Mouse (Mus musculus) neural tube, embryonic 11.5 days (tissue): ENCODE data around the gene Zfp423. TPM values are rescaled to one million over a fixed set of nuclear protein-coding genes. Genes with fewer than 3 reads are reported as not detected.
A peak's percentile ranks its signal among the peaks of the same experiment; 100 is the strongest.

Experiments
- ATAC-seq: fragments of 200-750 bp; cut with Nextera tagmentation; 2 replicates; pipeline ENCODE4 v1.8.0; 2017; ENCODE audit warnings: moderate number of reproducible peaks, mild to moderate bottlenecking, moderate TSS enrichment, moderate library complexity; ENCODE audit not compliant: insufficient read depth, low FRiP score, low TSS enrichment
- DNase-seq: peaks from one replicate; pipeline ENCODE4 v3.0.0-alpha.2; 2015; ENCODE audit warnings: low spot score
- H3K27ac ChIP-seq: fragments of 300-500 bp; sonication (generic); 2 replicates; pipeline ENCODE4 v1.5.1; 2014; ENCODE audit warnings: low read depth, mild to moderate bottlenecking, low read length
- H3K27me3 ChIP-seq: fragments of 300-500 bp; sonication (generic); 2 replicates; pipeline ENCODE4 v1.6.1; 2014; ENCODE audit warnings: mild to moderate bottlenecking, low read length, mixed read lengths; ENCODE audit not compliant: control insufficient read depth, insufficient read depth
- H3K36me3 ChIP-seq: fragments of 300-500 bp; sonication (generic); 2 replicates; pipeline ENCODE4 v1.6.1; 2014; ENCODE audit warnings: mild to moderate bottlenecking, low read length, moderate library complexity, mixed read lengths; ENCODE audit not compliant: control insufficient read depth, insufficient read depth
- H3K4me1 ChIP-seq: fragments of 300-500 bp; sonication (generic); 2 replicates; pipeline ENCODE4 v1.6.1; 2014; ENCODE audit warnings: low read length, mixed read lengths; ENCODE audit not compliant: control insufficient read depth, insufficient read depth
- H3K4me2 ChIP-seq: fragments of 300-500 bp; sonication (generic); 2 replicates; pipeline ENCODE4 v1.6.1; 2014; ENCODE audit warnings: low read depth, mild to moderate bottlenecking, moderate library complexity
- H3K4me3 ChIP-seq: fragments of 300-500 bp; sonication (generic); 2 replicates; pipeline ENCODE4 v1.5.1; 2014; ENCODE audit warnings: low read depth, low read length
- H3K9ac ChIP-seq: fragments of 300-500 bp; sonication (generic); 2 replicates; pipeline ENCODE4 v1.6.1; 2014; ENCODE audit warnings: mild to moderate bottlenecking, low read length
- H3K9me3 ChIP-seq: fragments of 300-500 bp; sonication (generic); 2 replicates; pipeline ENCODE4 v1.6.1; 2016; ENCODE audit warnings: low read length; ENCODE audit not compliant: control insufficient read depth
- WGBS: fragments of 180-500 bp; shearing (Covaris S2); extraction: QIAGEN DNeasy Blood & Tissue Kit; methylation state at CpG from one replicate; pipeline ENCODE4 v1.1.7; 2014; 5-methylcytosine and 5-hydroxymethylcytosine counted together
- polyA plus RNA-seq: library from polyadenylated mRNA; unstranded; fragments of >200 nt; fragmentation: Nextera tagmentation; extraction: Ambion mirVana; gene quantifications from 2 replicates; pipeline ENCODE4 v1.2.1, GENCODE M21; 2014

Zfp423 gene
- polyA plus RNA-seq, 1 experiment from 2014 or later, result 40.7 TPM

DNA sequence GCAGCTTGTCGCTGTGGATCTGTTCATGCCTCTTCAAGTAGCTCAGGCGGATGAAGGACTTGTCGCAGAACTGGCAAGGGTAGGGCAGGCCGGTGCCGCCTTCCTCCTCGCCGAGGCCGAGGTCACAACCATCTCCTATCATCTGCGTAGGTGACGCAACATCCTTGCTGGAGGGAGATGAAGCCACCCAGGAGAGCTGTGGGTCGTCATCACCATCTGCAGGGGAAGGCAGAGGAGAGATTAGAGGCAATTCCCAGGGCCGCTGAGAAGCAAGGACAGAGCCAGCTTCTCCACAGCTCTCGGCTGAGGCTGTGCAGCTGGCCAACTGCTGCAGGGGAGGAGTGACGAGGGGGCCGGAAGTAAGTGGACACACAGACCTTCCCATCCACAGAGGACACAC lies 176.2 kb downstream of the Zfp423 start:
- Histone ChIP-seq H3K9ac (no peak overlapping the region), H3K27me3 (no peaks in the 10 kb centered on the region), H3K36me3 (peaks cover 21% of the 10 kb centered on the region), H3K4me2 (no peak overlapping the region), H3K4me3 (no peak overlapping the region), H3K27ac (0 out of 2 replicates have a peak overlapping the region, but pooled peaks have one; percentile 2), H3K4me1 (peaks cover 23% of the 10 kb centered on the region), H3K9me3 (no peaks in the 10 kb centered on the region)
- no peak for DNase-seq
- WGBS, result 80% methylated on average over 15 of the region's 15 CpGs
- no peak for ATAC-seq

DNA sequence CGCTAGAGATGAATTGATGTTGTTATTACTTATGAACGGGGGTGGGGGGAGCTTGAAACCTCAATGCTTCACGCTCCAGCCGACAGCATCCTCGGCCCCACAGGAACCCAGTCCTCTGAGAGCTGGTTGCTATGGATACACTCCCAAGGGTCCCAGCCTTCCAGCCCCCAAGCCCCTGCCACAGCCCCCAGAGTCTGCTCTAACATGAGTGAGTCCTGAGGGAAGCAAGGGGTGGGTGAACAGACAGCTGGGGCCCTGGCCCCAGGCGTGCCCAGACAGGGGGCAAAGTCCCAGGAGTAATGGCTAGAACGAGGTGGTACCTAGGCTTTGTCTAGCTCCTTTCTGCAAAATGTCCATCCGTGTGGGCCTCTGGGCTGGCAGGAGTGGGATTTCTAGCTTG lies 181.8 kb downstream of the Zfp423 start:
- DNase-seq (no peak), ATAC-seq (no peak)
- Histone ChIP-seq H3K9ac (no peak overlapping the region), H3K27me3 (no peaks in the 10 kb centered on the region), H3K27ac (0 out of 2 replicates have a peak overlapping the region, but pooled peaks have one; percentile 14), H3K4me3 (no peak overlapping the region), H3K36me3 (peaks cover 18% of the 10 kb centered on the region), H3K9me3 (no peaks in the 10 kb centered on the region), H3K4me1 (peaks cover 12% of the 10 kb centered on the region), H3K4me2 (no peak overlapping the region)
- 44% methylated on average over 8 of the region's 8 CpGs for WGBS

DNA sequence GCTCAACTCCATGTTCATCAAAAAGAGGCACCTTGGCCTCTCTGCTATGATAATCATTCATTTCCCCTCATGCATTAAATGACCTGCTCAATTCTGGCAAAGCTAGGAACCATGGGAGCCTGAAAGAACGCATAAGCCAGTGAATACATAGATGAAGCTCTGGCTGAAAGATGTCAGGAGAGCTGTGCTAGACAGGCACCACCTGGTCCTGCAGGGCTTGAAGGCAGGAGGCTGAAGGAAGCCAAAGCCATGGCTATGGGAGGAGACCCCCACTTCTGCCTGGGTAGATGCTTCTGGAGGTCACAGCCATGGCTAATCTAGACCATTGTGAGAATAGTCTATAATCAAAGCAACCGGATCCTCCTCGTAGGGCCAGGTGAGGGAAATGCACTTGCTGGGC lies 183.5 kb downstream of the Zfp423 start:
- no peak overlapping the region for H3K9ac ChIP-seq
- WGBS, result 87% methylated on average over 3 of the region's 3 CpGs
- peaks cover 3% of the 10 kb centered on the region; the same call in 1 of the 2 replicates for H3K36me3 ChIP-seq
- ATAC-seq, result no peak
- no peaks in the 10 kb centered on the region for H3K27me3 ChIP-seq
- H3K4me3 ChIP-seq, result no peak overlapping the region
- peaks cover 12% of the 10 kb centered on the region for H3K4me1 ChIP-seq
- H3K9me3 ChIP-seq, result no peaks in the 10 kb centered on the region
- no peak overlapping the region for H3K4me2 ChIP-seq
- no peak overlapping the region for H3K27ac ChIP-seq
- no peak for DNase-seq

DNA sequence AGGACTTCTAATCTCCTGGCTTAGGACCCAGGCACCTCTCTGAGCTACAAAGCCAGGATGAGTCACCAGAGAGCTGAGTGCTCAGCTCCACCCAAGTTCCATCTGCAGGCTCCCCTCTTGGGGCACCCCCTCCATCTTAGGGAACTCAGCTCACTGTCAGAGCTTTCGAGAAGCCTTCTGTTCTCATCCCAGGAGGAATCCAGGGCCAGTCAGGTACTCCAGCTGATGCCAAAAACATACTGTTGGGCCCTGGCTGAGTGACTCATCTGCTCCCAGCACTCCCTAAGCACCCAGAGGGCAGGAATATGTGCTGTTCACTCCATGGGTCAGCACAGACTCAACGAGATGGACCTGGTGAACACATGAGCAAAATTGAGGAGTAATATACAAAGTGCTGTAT lies 184.4 kb downstream of the Zfp423 start:
- Histone ChIP-seq H3K4me1 (peaks cover 12% of the 10 kb centered on the region), H3K9ac (no peak overlapping the region), H3K4me2 (no peak overlapping the region), H3K36me3 (no peaks in the 10 kb centered on the region; the same call in 1 of the 2 replicates), H3K9me3 (no peaks in the 10 kb centered on the region), H3K4me3 (no peak overlapping the region), H3K27ac (no peak overlapping the region), H3K27me3 (no peaks in the 10 kb centered on the region)
- ATAC-seq, result no peak
- WGBS, result 93% methylated on average over 2 of the region's 2 CpGs
- no peak for DNase-seq

DNA sequence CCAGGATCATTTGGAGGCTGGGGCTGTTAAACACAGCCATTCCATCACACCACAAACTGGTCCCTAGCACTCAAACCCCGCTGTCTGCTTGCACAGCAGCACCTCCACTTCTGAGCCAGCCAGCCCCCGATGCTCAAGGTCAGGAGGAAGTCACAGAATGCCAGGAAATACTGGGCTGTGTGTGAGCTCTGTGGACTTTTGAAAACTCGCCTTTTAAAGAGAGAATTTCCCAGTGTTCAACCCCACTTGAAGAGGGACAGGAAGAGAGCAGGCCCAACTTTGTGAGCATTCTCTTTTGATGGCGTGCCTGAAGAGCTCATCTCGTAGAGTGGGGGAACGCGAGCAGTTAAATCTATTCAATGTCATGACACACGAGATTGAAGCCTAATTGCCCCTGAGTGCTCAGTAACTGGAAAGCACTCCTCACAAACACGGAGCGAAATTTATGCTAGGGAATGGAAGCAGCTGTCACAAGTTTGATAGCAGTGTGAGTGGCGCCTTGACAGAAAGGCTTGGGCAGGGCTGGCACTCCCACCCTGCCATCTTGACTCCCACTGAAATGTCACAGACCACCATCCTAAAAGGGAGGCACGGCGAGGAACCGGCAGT lies 186.4 kb downstream of the Zfp423 start:
- no peak overlapping the region for H3K27ac ChIP-seq
- no peak for ATAC-seq
- WGBS, result 85% methylated on average over 14 of the region's 14 CpGs

DNA sequence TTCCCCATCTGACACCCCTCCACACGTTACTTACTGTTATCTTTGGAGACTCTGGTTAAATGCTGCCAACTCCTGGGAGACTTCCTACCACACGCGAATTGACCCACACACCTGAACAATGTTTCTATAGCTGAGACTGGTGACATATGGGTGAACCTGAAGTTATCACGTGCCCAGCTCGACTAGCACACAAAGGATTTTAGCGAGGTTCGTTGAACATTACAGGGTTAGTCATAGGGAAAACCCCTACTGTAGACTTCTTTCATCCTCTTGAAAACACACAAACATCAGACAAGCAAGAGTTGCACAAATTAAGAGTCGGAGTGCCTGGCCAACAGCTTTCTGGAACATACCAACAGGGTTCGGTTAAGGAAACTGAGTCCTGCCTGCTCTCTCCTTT lies 191.5 kb downstream of the Zfp423 start:
- H3K4me3 ChIP-seq, result no peak overlapping the region
- H3K4me1 ChIP-seq, result no peaks in the 10 kb centered on the region
- no peaks in the 10 kb centered on the region for H3K36me3 ChIP-seq
- no peaks in the 10 kb centered on the region for H3K27me3 ChIP-seq
- H3K9me3 ChIP-seq, result no peaks in the 10 kb centered on the region
- no peak overlapping the region for H3K9ac ChIP-seq
- H3K27ac ChIP-seq, result no peak overlapping the region
- DNase-seq (no peak), ATAC-seq (no peak)
- H3K4me2 ChIP-seq, result no peak overlapping the region
- WGBS, result 83% methylated on average over 9 of the region's 9 CpGs

More for the DNA sequence above, 186.4 kb downstream of the Zfp423 start:
- DNase-seq, result no peak
- peaks cover 9% of the 10 kb centered on the region for H3K4me1 ChIP-seq
- no peaks in the 10 kb centered on the region for H3K36me3 ChIP-seq
- no peak overlapping the region for H3K9ac ChIP-seq
- no peaks in the 10 kb centered on the region for H3K9me3 ChIP-seq
- H3K4me2 ChIP-seq, result no peak overlapping the region
- H3K4me3 ChIP-seq, result no peak overlapping the region
- H3K27me3 ChIP-seq, result no peaks in the 10 kb centered on the region

DNA sequence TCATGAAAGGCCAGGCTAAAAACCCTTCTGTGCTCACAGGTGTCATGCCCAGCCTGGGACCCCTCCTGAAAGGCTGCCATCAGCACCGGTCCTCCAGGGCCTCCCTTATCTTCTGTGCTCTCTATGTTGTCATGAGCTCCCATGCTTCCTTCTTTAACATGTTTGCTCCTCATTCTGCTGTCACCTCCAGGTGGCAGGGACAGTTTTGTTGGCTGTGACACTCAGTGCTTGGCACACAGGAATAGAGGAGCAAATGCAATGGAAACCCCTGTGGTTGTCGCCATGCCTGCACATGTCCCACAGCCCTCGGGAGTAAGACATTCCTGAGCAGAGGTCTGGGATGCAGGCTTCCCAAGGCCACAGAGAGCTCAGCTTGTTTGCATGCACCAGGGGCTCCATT lies 194.1 kb downstream of the Zfp423 start:
- no peak overlapping the region for H3K4me3 ChIP-seq
- H3K4me2 ChIP-seq, result no peak overlapping the region
- no peak overlapping the region for H3K9ac ChIP-seq
- H3K36me3 ChIP-seq, result no peaks in the 10 kb centered on the region
- DNase-seq (no peak), ATAC-seq (no peak)
- H3K27ac ChIP-seq, result no peak overlapping the region
- no peaks in the 10 kb centered on the region for H3K27me3 ChIP-seq
- no peaks in the 10 kb centered on the region for H3K4me1 ChIP-seq
- 89% methylated on average over 3 of the region's 3 CpGs for WGBS
- no peaks in the 10 kb centered on the region for H3K9me3 ChIP-seq

DNA sequence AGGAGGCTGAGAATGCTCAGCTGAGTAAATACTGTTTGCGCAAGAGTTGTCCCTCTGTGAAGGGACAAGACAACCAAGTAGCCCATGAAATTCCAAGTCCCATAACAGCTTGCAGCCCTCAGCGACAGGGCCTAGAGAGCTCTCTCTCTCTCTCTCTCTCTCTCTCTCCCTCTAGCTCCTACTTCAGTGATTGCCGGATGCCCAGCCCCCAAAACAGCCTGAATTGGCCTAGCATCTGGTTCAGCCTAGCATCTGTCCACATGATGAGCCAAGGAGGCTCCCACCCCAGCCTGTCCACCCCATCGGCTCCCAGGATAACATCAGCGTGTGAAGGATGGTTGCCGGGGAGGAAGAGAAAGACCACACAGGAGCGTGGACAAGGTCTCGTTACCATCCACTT lies 200.6 kb downstream of the Zfp423 start:
- H3K36me3 ChIP-seq, result no peaks in the 10 kb centered on the region
- ATAC-seq, result no peak

DNA sequence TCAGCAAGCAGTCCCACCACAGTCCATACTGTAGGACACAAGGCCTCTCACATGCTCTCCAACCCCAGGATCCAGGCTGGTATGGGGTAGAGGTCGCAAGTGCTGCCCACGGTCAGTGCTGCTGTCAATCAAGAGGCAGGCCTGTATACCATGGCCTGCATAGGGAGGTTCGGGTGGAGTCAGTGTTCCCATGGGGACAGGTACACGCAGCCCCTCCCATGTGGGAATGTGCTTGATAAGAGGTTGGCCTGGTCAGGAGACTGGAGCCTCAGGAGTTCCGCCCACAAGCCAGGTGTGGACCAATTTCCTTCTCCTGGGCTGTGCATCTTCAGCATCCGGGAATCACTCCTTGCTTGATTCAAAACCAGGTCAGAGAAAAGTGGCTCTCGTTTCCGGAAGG lies 204.5 kb downstream of the Zfp423 start:
- ATAC-seq (no peak), DNase-seq (no peak)
- Histone ChIP-seq H3K4me2 (no peak overlapping the region), H3K27me3 (no peaks in the 10 kb centered on the region), H3K36me3 (no peaks in the 10 kb centered on the region), H3K4me3 (no peak overlapping the region), H3K9me3 (no peaks in the 10 kb centered on the region), H3K4me1 (peaks cover 25% of the 10 kb centered on the region), H3K27ac (no peak overlapping the region), H3K9ac (no peak overlapping the region)
- WGBS, result 89% methylated on average over 8 of the region's 8 CpGs

More for the DNA sequence above, 200.6 kb downstream of the Zfp423 start:
- Histone ChIP-seq H3K4me3 (no peak overlapping the region), H3K27ac (no peak overlapping the region), H3K4me2 (no peak overlapping the region), H3K9me3 (no peaks in the 10 kb centered on the region), H3K9ac (no peak overlapping the region), H3K4me1 (peaks cover 11% of the 10 kb centered on the region), H3K27me3 (no peaks in the 10 kb centered on the region)
- no peak for DNase-seq
- WGBS, result 27% methylated on average over 8 of the region's 8 CpGs
